8 mouse cellular contexts compared by ENCODE assay signal in the genomic region with DNA sequence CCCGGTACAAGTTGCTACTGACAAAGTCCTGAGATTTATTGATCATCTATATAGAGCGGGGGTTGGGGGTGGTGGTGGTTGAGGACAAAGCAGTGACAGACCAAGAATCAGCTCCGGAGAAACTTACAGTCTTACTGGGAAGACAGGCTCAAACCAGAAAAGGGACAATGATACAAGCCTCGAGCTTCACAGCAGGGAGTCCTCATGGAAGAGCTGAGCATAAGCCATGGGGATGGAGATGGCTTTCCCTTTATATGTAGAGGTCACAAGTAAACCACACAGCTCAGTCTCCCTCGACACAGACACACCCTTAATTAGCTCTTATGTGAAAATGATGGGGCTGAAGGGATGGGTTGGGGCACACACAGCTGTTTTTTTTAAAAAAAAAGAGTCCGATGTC. TPM values are rescaled to one million over a fixed set of nuclear protein-coding genes. Genes with fewer than 3 reads are reported as not detected.
DNase-seq lines count a peak whose midpoint lies in the region; ATAC-seq and TF ChIP-seq lines count a peak whose summit lies in the region.

No protein-coding gene starts in this region.

- H3K4me2 ChIP-seq in heart, embryonic 15.5 days, result peak overlapping the region; percentile 84
- H3K4me2 ChIP-seq in hindbrain, embryonic 16.5 days (ENCODE audit: low read length), result peak overlapping the region; percentile 86
- peak overlapping the region; percentile 75 for H3K4me2 ChIP-seq in midbrain, postnatal 0 days (ENCODE audit: low read depth, low read length, poor library complexity, severe bottlenecking)

- H3K9ac ChIP-seq in heart, embryonic 15.5 days, result peak overlapping the region; percentile 49
- peak overlapping the region; percentile 61 for H3K9ac ChIP-seq in hindbrain, embryonic 16.5 days (ENCODE audit: low read depth, low read length)
- H3K9ac ChIP-seq in midbrain, postnatal 0 days (replicated peaks; ENCODE audit: low read length, poor library complexity, severe bottlenecking), result peak overlapping the region; percentile 54

- TF ChIP-seq POLR2A in thymus, adult 2 months (IDR thresholded peaks at IDR 0.05; ENCODE audit: control insufficient read depth, extremely low read depth, insufficient read depth, low read length, poor library complexity), result no peak

- no peak for ATAC-seq in heart, embryonic 15.5 days (replicated peaks; ENCODE audit: insufficient number of reproducible peaks, insufficient read depth, low FRiP score, low read depth)
- peak; percentile 38 for ATAC-seq in hindbrain, embryonic 16.5 days
- ATAC-seq in midbrain, postnatal 0 days (ENCODE audit: low FRiP score), result peak; percentile 27; the same call in 1 of the 2 replicates

- 25% methylated on average over 6 of the region's 6 CpGs for WGBS in heart, embryonic 15.5 days
- WGBS in hindbrain, embryonic 16.5 days, result 22% methylated on average over 6 of the region's 6 CpGs
- 25% methylated on average over 6 of the region's 6 CpGs for WGBS in midbrain, postnatal 0 days
- 27% methylated on average over 6 of the region's 6 CpGs for WGBS in thymus, adult 2 months

- H3K4me1 ChIP-seq in heart, embryonic 15.5 days (replicated peaks), result peaks cover 25% of the 10 kb centered on the region
- H3K4me1 ChIP-seq in hindbrain, embryonic 16.5 days (ENCODE audit: control insufficient read depth, insufficient read depth, low read depth, low read length), result peaks cover 4% of the 10 kb centered on the region
- no peaks in the 10 kb centered on the region for H3K4me1 ChIP-seq in midbrain, postnatal 0 days (ENCODE audit: insufficient read depth, low read length)
- H3K4me1 ChIP-seq in thymus, adult 2 months (replicated peaks; ENCODE audit: control insufficient read depth, insufficient read depth, low read length), result no peaks in the 10 kb centered on the region; the same call in 1 of the 2 replicates

- peak overlapping the region; percentile 56; the same call in 1 of the 2 replicates for H3K27ac ChIP-seq in heart, embryonic 15.5 days
- peak overlapping the region; percentile 83 for H3K27ac ChIP-seq in hindbrain, embryonic 16.5 days (ENCODE audit: low read depth, low read length)
- peak overlapping the region; percentile 72 for H3K27ac ChIP-seq in midbrain, postnatal 0 days (ENCODE audit: low read depth, low read length)
- H3K27ac ChIP-seq in thymus, adult 2 months (ENCODE audit: control insufficient read depth, insufficient read depth, low read length), result no peak overlapping the region

- DNase-seq in heart, adult 8-10 months (ENCODE audit: low spot score), result no peak
- DNase-seq in embryo, embryonic 9.5 days (ENCODE audit: extremely low spot score), result peak; percentile 19
- DNase-seq in midbrain, postnatal 0 days (ENCODE audit: low spot score), result no peak
- no peak for DNase-seq in urinary bladder, postnatal 4 days (ENCODE audit: low spot score in 2 of 2)
- DNase-seq in thymus, adult 2 months, result no peak
- no peak for DNase-seq in adrenal gland, postnatal 4 days (ENCODE audit: low spot score in 2 of 2)

- no peak for TF ChIP-seq CTCF in midbrain, postnatal 0 days (IDR thresholded peaks at IDR 0.05)
- no peak for TF ChIP-seq CTCF in thymus, adult 2 months (IDR thresholded peaks at IDR 0.05; ENCODE audit: borderline replicate concordance, control insufficient read depth, extremely low read depth, insufficient read depth, low read length, poor library complexity)

- H3K9me3 ChIP-seq in heart, embryonic 15.5 days (replicated peaks), result no peaks in the 10 kb centered on the region
- no peaks in the 10 kb centered on the region for H3K9me3 ChIP-seq in hindbrain, embryonic 16.5 days (ENCODE audit: control insufficient read depth, low read length)
- H3K9me3 ChIP-seq in midbrain, postnatal 0 days (ENCODE audit: low read length), result no peaks in the 10 kb centered on the region

- peak overlapping the region; percentile 57 for H3K4me3 ChIP-seq in heart, embryonic 15.5 days
- H3K4me3 ChIP-seq in hindbrain, embryonic 16.5 days (ENCODE audit: low read length), result peak overlapping the region; percentile 67
- peak overlapping the region; percentile 55 for H3K4me3 ChIP-seq in midbrain, postnatal 0 days (ENCODE audit: low read depth, low read length)
- H3K4me3 ChIP-seq in thymus, adult 2 months (ENCODE audit: control insufficient read depth, insufficient read depth, low read length), result no peak overlapping the region

- no peaks in the 10 kb centered on the region for H3K36me3 ChIP-seq in heart, embryonic 15.5 days
- H3K36me3 ChIP-seq in hindbrain, embryonic 16.5 days (ENCODE audit: control insufficient read depth, insufficient read depth, low read length), result no peaks in the 10 kb centered on the region
- no peaks in the 10 kb centered on the region for H3K36me3 ChIP-seq in midbrain, postnatal 0 days (ENCODE audit: insufficient read depth, low read length)
- H3K36me3 ChIP-seq in thymus, adult 2 months (ENCODE audit: control insufficient read depth, insufficient read depth, low read length), result no peaks in the 10 kb centered on the region

- peaks cover 14% of the 10 kb centered on the region; the same call in 1 of the 2 replicates for H3K27me3 ChIP-seq in heart, embryonic 15.5 days
- no peaks in the 10 kb centered on the region for H3K27me3 ChIP-seq in hindbrain, embryonic 16.5 days (replicated peaks; ENCODE audit: control insufficient read depth, insufficient read depth, low read length)
- H3K27me3 ChIP-seq in midbrain, postnatal 0 days (ENCODE audit: insufficient read depth, low read length), result no peaks in the 10 kb centered on the region
- no peaks in the 10 kb centered on the region; the same call in 1 of the 2 replicates for H3K27me3 ChIP-seq in thymus, adult 2 months (ENCODE audit: control insufficient read depth, insufficient read depth, low read length)

RNA-seq across cellular contexts. Expression of a gene that starts 0.4 kb away (rescaled TPM):
- polyA plus RNA-seq in heart, embryonic 15.5 days (2015; fragmentation: Nextera tagmentation; extraction: Ambion mirVana), result 5.6 TPM in 2 replicates
- total RNA-seq in heart, adult 8-10 months (2022), result under 1 TPM; 0.24 to 0.35 (median 0.30) TPM
- polyA plus RNA-seq in hindbrain, embryonic 16.5 days (2015; fragmentation: Nextera tagmentation; extraction: Ambion mirVana), result 62.3 and 64.5 TPM in 2 replicates
- 27.0 and 29.3 TPM in 2 replicates for total RNA-seq in midbrain, postnatal 0 days (2014; rRNA removed)
- polyA plus RNA-seq in midbrain, postnatal 0 days (2015; fragmentation: Nextera tagmentation; extraction: Ambion mirVana), result 35.2 and 36.9 TPM in 2 replicates
- polyA plus RNA-seq in thymus, adult 2 months (2012; rRNA removed), result 0.18 and 0.63 TPM in 2 replicates
- 1 to 10 TPM; 1.7 to 1.9 TPM for total RNA-seq in adrenal gland, postnatal 4 days (2021)
